Mouse (Mus musculus): Measurements from ENCODE around the gene Gm42715. TPM values are rescaled to one million over a fixed set of nuclear protein-coding genes. Genes with fewer than 3 reads are reported as not detected.
A peak's percentile ranks its signal among the peaks of the same experiment; 100 is the strongest.

Gm42715 gene
- polyA plus RNA-seq (2014; fragmentation: Nextera tagmentation; extraction: Ambion mirVana): 23.3 and 24.7 TPM in 2 replicates

GRCm38 (mm10) chr7:127519284-127519683 is at the start of gene Gm42715:
Gm42715 (plus strand) TSS chr7:127519584.
- H3K36me3 ChIP-seq (ENCODE audit: control insufficient read depth, insufficient read depth, low read length): peaks cover 19% of the 10 kb centered on the region
- H3K4me3 ChIP-seq (ENCODE audit: low read depth, low read length): no peak within 1 kb of the TSS
- no peaks in the 10 kb centered on the region for H3K4me1 ChIP-seq (replicated peaks; ENCODE audit: control insufficient read depth, insufficient read depth, low read length)
- H3K27ac ChIP-seq (ENCODE audit: low read depth, low read length): no peak within 1 kb of the TSS
- H3K9ac ChIP-seq (ENCODE audit: low read length): no peak within 1 kb of the TSS
- no peak within 1 kb of the TSS for H3K4me2 ChIP-seq (ENCODE audit: low read depth, low read length, severe bottlenecking)
- no peaks in the 10 kb centered on the region for H3K9me3 ChIP-seq (ENCODE audit: control insufficient read depth, low read length)
- DNase-seq (ENCODE audit: low spot score) (no peak), ATAC-seq (replicated peaks; ENCODE audit: low FRiP score) (no peak)
- WGBS: 89% methylated on average over 3 of the region's 3 CpGs
- no peaks in the 10 kb centered on the region for H3K27me3 ChIP-seq (ENCODE audit: control insufficient read depth, insufficient read depth, low read length)

GRCm38 (mm10) chr7:127470011-127470715 is 49.2 kb upstream of the Gm42715 start:
- 7% methylated on average over 10 of the region's 10 CpGs for WGBS
- no peaks in the 10 kb centered on the region for H3K27me3 ChIP-seq (ENCODE audit: control insufficient read depth, insufficient read depth, low read length)
- peak overlapping the region; percentile 73 for H3K4me2 ChIP-seq (ENCODE audit: low read depth, low read length, severe bottlenecking)
- H3K9me3 ChIP-seq (ENCODE audit: control insufficient read depth, low read length): no peaks in the 10 kb centered on the region
- ATAC-seq (replicated peaks; ENCODE audit: low FRiP score) (no peak; the same call in 1 of the 2 replicates), DNase-seq (ENCODE audit: low spot score) (peak; percentile 64)
- peak overlapping the region; percentile 98 for H3K27ac ChIP-seq (ENCODE audit: low read depth, low read length)
- peaks cover 8% of the 10 kb centered on the region; the same call in 1 of the 2 replicates for H3K36me3 ChIP-seq (ENCODE audit: control insufficient read depth, insufficient read depth, low read length)
- peaks cover 6% of the 10 kb centered on the region for H3K4me1 ChIP-seq (replicated peaks; ENCODE audit: control insufficient read depth, insufficient read depth, low read length)
- H3K9ac ChIP-seq (ENCODE audit: low read length): peak overlapping the region; percentile 96
- peak overlapping the region; percentile 87 for H3K4me3 ChIP-seq (ENCODE audit: low read depth, low read length)

- no peaks in the 10 kb centered on the region for H3K27me3 ChIP-seq (ENCODE audit: control insufficient read depth, insufficient read depth, low read length)
- no peaks in the 10 kb centered on the region for H3K9me3 ChIP-seq (ENCODE audit: control insufficient read depth, low read length)
- H3K4me2 ChIP-seq (ENCODE audit: low read depth, low read length, severe bottlenecking): peak overlapping the region; percentile 73
- peak overlapping the region; percentile 96 for H3K9ac ChIP-seq (ENCODE audit: low read length)
- peak; percentile 93 for DNase-seq (ENCODE audit: low spot score)
- H3K27ac ChIP-seq (ENCODE audit: low read depth, low read length): peak overlapping the region; percentile 98
- peak; percentile 91 for ATAC-seq (replicated peaks; ENCODE audit: low FRiP score)
- peak overlapping the region; percentile 87 for H3K4me3 ChIP-seq (ENCODE audit: low read depth, low read length)
- WGBS: under 1% methylated on average over 46 of the region's 46 CpGs
- peaks cover 6% of the 10 kb centered on the region for H3K4me1 ChIP-seq (replicated peaks; ENCODE audit: control insufficient read depth, insufficient read depth, low read length)
- H3K36me3 ChIP-seq (ENCODE audit: control insufficient read depth, insufficient read depth, low read length): peaks cover 13% of the 10 kb centered on the region; the same call in 1 of the 2 replicates
These were observed 48.4 kb upstream of the Gm42715 start for GRCm38 (mm10) chr7:127470743-127471645.

- H3K4me2 ChIP-seq (ENCODE audit: low read depth, low read length, severe bottlenecking): peak overlapping the region; percentile 73
- peak overlapping the region; percentile 98 for H3K27ac ChIP-seq (ENCODE audit: low read depth, low read length)
- no peaks in the 10 kb centered on the region for H3K9me3 ChIP-seq (ENCODE audit: control insufficient read depth, low read length)
- WGBS: 1% methylated on average over 23 of the region's 25 CpGs
- ATAC-seq (replicated peaks; ENCODE audit: low FRiP score) (peak; percentile 31), DNase-seq (ENCODE audit: low spot score) (peak; percentile 80)
- peak overlapping the region; percentile 87 for H3K4me3 ChIP-seq (ENCODE audit: low read depth, low read length)
- peak overlapping the region; percentile 96 for H3K9ac ChIP-seq (ENCODE audit: low read length)
- H3K27me3 ChIP-seq (ENCODE audit: control insufficient read depth, insufficient read depth, low read length): no peaks in the 10 kb centered on the region
- H3K36me3 ChIP-seq (ENCODE audit: control insufficient read depth, insufficient read depth, low read length): peaks cover 13% of the 10 kb centered on the region; the same call in 1 of the 2 replicates
- peaks cover 6% of the 10 kb centered on the region for H3K4me1 ChIP-seq (replicated peaks; ENCODE audit: control insufficient read depth, insufficient read depth, low read length)
These were observed 47.8 kb upstream of the Gm42715 start for GRCm38 (mm10) chr7:127471646-127472010.

GRCm38 (mm10) chr7:127472060-127472459 is 47.3 kb upstream of the Gm42715 start:
- Histone ChIP-seq H3K4me1 (replicated peaks; ENCODE audit: control insufficient read depth, insufficient read depth, low read length) (peaks cover 7% of the 10 kb centered on the region), H3K4me3 (ENCODE audit: low read depth, low read length) (peak overlapping the region; percentile 87), H3K36me3 (ENCODE audit: control insufficient read depth, insufficient read depth, low read length) (peaks cover 13% of the 10 kb centered on the region; the same call in 1 of the 2 replicates), H3K9ac (ENCODE audit: low read length) (peak overlapping the region; percentile 96), H3K27me3 (ENCODE audit: control insufficient read depth, insufficient read depth, low read length) (no peaks in the 10 kb centered on the region), H3K27ac (ENCODE audit: low read depth, low read length) (peak overlapping the region; percentile 98), H3K4me2 (ENCODE audit: low read depth, low read length, severe bottlenecking) (peak overlapping the region; percentile 73), H3K9me3 (ENCODE audit: control insufficient read depth, low read length) (no peaks in the 10 kb centered on the region)
- WGBS: 2% methylated on average over 7 of the region's 7 CpGs
- no peak for ATAC-seq (replicated peaks; ENCODE audit: low FRiP score)
- no peak for DNase-seq (ENCODE audit: low spot score)

GRCm38 (mm10) chr7:127473705-127474104 is 45.7 kb upstream of the Gm42715 start:
- Histone ChIP-seq H3K9me3 (ENCODE audit: control insufficient read depth, low read length) (no peaks in the 10 kb centered on the region), H3K36me3 (ENCODE audit: control insufficient read depth, insufficient read depth, low read length) (peaks cover 10% of the 10 kb centered on the region; the same call in 1 of the 2 replicates), H3K4me3 (ENCODE audit: low read depth, low read length) (no peak overlapping the region)

GRCm38 (mm10) chr7:127474378-127475070 is 44.9 kb upstream of the Gm42715 start:
- Histone ChIP-seq H3K27me3 (ENCODE audit: control insufficient read depth, insufficient read depth, low read length) (no peaks in the 10 kb centered on the region), H3K4me1 (replicated peaks; ENCODE audit: control insufficient read depth, insufficient read depth, low read length) (peaks cover 11% of the 10 kb centered on the region), H3K9ac (ENCODE audit: low read length) (no peak overlapping the region), H3K36me3 (ENCODE audit: control insufficient read depth, insufficient read depth, low read length) (peaks cover 10% of the 10 kb centered on the region; the same call in 1 of the 2 replicates), H3K4me3 (ENCODE audit: low read depth, low read length) (no peak overlapping the region), H3K9me3 (ENCODE audit: control insufficient read depth, low read length) (no peaks in the 10 kb centered on the region), H3K4me2 (ENCODE audit: low read depth, low read length, severe bottlenecking) (no peak overlapping the region), H3K27ac (ENCODE audit: low read depth, low read length) (no peak overlapping the region)
- WGBS: 83% methylated on average over 6 of the region's 6 CpGs
- ATAC-seq (replicated peaks; ENCODE audit: low FRiP score): no peak
- no peak for DNase-seq (ENCODE audit: low spot score)

More at GRCm38 (mm10) chr7:127473705-127474104, 45.7 kb upstream of the Gm42715 start:
- Histone ChIP-seq H3K4me1 (replicated peaks; ENCODE audit: control insufficient read depth, insufficient read depth, low read length) (peaks cover 11% of the 10 kb centered on the region), H3K9ac (ENCODE audit: low read length) (no peak overlapping the region), H3K4me2 (ENCODE audit: low read depth, low read length, severe bottlenecking) (no peak overlapping the region), H3K27ac (ENCODE audit: low read depth, low read length) (no peak overlapping the region), H3K27me3 (ENCODE audit: control insufficient read depth, insufficient read depth, low read length) (no peaks in the 10 kb centered on the region)
- DNase-seq (ENCODE audit: low spot score) (no peak), ATAC-seq (replicated peaks; ENCODE audit: low FRiP score) (no peak)
- WGBS: 87% methylated on average over 5 of the region's 5 CpGs

GRCm38 (mm10) chr7:127475186-127475740 is 44.1 kb upstream of the Gm42715 start:
- Histone ChIP-seq H3K9ac (ENCODE audit: low read length) (no peak overlapping the region), H3K36me3 (ENCODE audit: control insufficient read depth, insufficient read depth, low read length) (peaks cover 10% of the 10 kb centered on the region; the same call in 1 of the 2 replicates), H3K4me3 (ENCODE audit: low read depth, low read length) (no peak overlapping the region), H3K27ac (ENCODE audit: low read depth, low read length) (no peak overlapping the region), H3K27me3 (ENCODE audit: control insufficient read depth, insufficient read depth, low read length) (no peaks in the 10 kb centered on the region), H3K9me3 (ENCODE audit: control insufficient read depth, low read length) (no peaks in the 10 kb centered on the region), H3K4me1 (replicated peaks; ENCODE audit: control insufficient read depth, insufficient read depth, low read length) (peaks cover 17% of the 10 kb centered on the region), H3K4me2 (ENCODE audit: low read depth, low read length, severe bottlenecking) (no peak overlapping the region)
- ATAC-seq (replicated peaks; ENCODE audit: low FRiP score) (no peak), DNase-seq (ENCODE audit: low spot score) (no peak)
- WGBS: 94% methylated on average over 11 of the region's 11 CpGs
